Mouse (Mus musculus) MEL (cell line): ENCODE data around the gene Ankrd40.

Source experiments
- CHD2 ChIP-seq: IDR thresholded peaks from 2 replicates; pipeline ENCODE4 v1.6.1; 2011; ENCODE audit warnings: low read length, improper control_type of control experiment
- SIN3A ChIP-seq: IDR thresholded peaks from 2 replicates; pipeline ENCODE4 v1.6.1; 2012; ENCODE audit warnings: low read length, improper control_type of control experiment, inconsistent platforms
- SMC3 ChIP-seq: IDR thresholded peaks from 2 replicates; pipeline ENCODE4 v1.6.1; 2011; ENCODE audit warnings: low read depth, low read length, improper control_type of control experiment

GRCm38 (mm10) chr11:94294996-94295845, 32.6 kb upstream of the Ankrd40 start:
- no peak for TF ChIP-seq CHD2
- TF ChIP-seq SMC3, result no peak
- TF ChIP-seq SIN3A, result no peak
